Mouse (Mus musculus) lung, adult 18-20 months (tissue): ENCODE results near the gene Fmnl2.

Source experiments
- DNase-seq, 2 experiments: peaks; one replicate each; pipeline ENCODE4 v3.0.0; 2022; ENCODE audit warnings: mixed read lengths in 2 of 2

Gene Fmnl2

GRCm38 (mm10) chr2:52864635-52865034, 7.0 kb downstream of the Fmnl2 start:
- DNase-seq = no peak

- no peak for DNase-seq
These were observed 8.5 kb downstream of the Fmnl2 start for GRCm38 (mm10) chr2:52866151-52866550.

- DNase-seq = peak; percentile 66 to 79
These were observed 10.1 kb downstream of the Fmnl2 start for GRCm38 (mm10) chr2:52867781-52868180.

GRCm38 (mm10) chr2:52868181-52868580, 10.5 kb downstream of the Fmnl2 start:
- DNase-seq = no peak

GRCm38 (mm10) chr2:52872636-52873035, 15.0 kb downstream of the Fmnl2 start:
- DNase-seq = no peak

GRCm38 (mm10) chr2:52873276-52874063, 15.8 kb downstream of the Fmnl2 start:
- peak in 1 of 2 experiments; percentile 16 for DNase-seq

- no peak for DNase-seq
These were observed 17.1 kb downstream of the Fmnl2 start for GRCm38 (mm10) chr2:52874721-52875120.

GRCm38 (mm10) chr2:52875801-52876200, 18.1 kb downstream of the Fmnl2 start:
- DNase-seq = no peak

GRCm38 (mm10) chr2:52883401-52883800, 25.7 kb downstream of the Fmnl2 start:
- DNase-seq = no peak

GRCm38 (mm10) chr2:52884082-52884481, 26.4 kb downstream of the Fmnl2 start:
- DNase-seq = no peak

GRCm38 (mm10) chr2:52885071-52885470, 27.4 kb downstream of the Fmnl2 start:
- no peak for DNase-seq

- DNase-seq = no peak
These were observed 29.6 kb downstream of the Fmnl2 start for GRCm38 (mm10) chr2:52887281-52887680.

GRCm38 (mm10) chr2:52891115-52891514, 33.5 kb downstream of the Fmnl2 start:
- DNase-seq = no peak

- no peak for DNase-seq
These were observed 34.1 kb downstream of the Fmnl2 start for GRCm38 (mm10) chr2:52891744-52892143.

GRCm38 (mm10) chr2:52894983-52895621, 37.4 kb downstream of the Fmnl2 start:
- DNase-seq = peak; percentile 34 to 42

GRCm38 (mm10) chr2:52896995-52897394, 39.3 kb downstream of the Fmnl2 start:
- peak in 1 of 2 experiments; percentile 10 for DNase-seq

GRCm38 (mm10) chr2:52900780-52901179, 43.1 kb downstream of the Fmnl2 start:
- no peak for DNase-seq

GRCm38 (mm10) chr2:52901300-52902013, 43.8 kb downstream of the Fmnl2 start:
- DNase-seq = no peak

GRCm38 (mm10) chr2:52902456-52902855, 44.8 kb downstream of the Fmnl2 start:
- DNase-seq = no peak

GRCm38 (mm10) chr2:52903228-52903963, 45.7 kb downstream of the Fmnl2 start:
- no peak for DNase-seq

- DNase-seq = no peak
These were observed 46.9 kb downstream of the Fmnl2 start for GRCm38 (mm10) chr2:52904526-52904925.

GRCm38 (mm10) chr2:52913311-52913710, 55.7 kb downstream of the Fmnl2 start:
- no peak for DNase-seq

- no peak for DNase-seq
These were observed 56.1 kb downstream of the Fmnl2 start for GRCm38 (mm10) chr2:52913746-52914145.
